Mouse (Mus musculus): ENCODE measurements around the gene Gm8926. TPM values are rescaled to one million over a fixed set of nuclear protein-coding genes. Genes with fewer than 3 reads are reported as not detected.
"Not testable (repeated sequence)": the region's sequence is repeated elsewhere in the genome, so short reads cannot be mapped to it uniquely, and the experiment has no call there.

Gm8926 gene
- total RNA-seq (2021): not detected
- long read RNA-seq, experiment 1: 0 reads
- long read RNA-seq, experiment 2: 0 reads

DNA sequence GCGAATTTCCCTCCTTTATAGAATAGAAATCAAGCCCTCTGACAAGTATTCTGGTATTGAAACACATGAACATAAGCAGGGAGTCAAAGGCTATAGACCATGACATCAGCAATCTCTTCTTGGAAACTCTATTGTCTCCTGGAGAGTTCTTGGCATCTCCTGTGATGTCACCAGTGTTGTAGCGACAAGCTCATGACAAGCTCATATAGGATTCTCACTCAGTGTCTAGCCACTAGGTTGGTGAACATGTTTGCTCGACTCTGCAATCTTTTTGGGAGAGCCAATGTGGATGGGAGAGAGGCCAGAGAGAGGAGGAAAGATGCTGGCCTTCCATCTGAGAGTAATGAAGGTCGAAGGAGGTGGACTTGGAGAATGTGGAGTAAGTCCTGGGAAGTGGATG lies at the start of gene Gm8926:
Gene Gm8926, plus strand, starts transcription at position 301 of the 400 bp plus-strand sequence.
- DNase-seq (ENCODE audit: low spot score in 2 of 2): not testable (repeated sequence)

Other genes starting within 250 kb of the Gm8926 start
- gene Gm6460, start 175.6 kb upstream of the Gm8926 start, total RNA-seq (2021): not detected
- not detected for gene Gm8922, start 88.6 kb upstream of the Gm8926 start, total RNA-seq (2021)
- not detected for gene Gm6465, start 75.0 kb downstream of the Gm8926 start, total RNA-seq (2021)
- not detected for gene 4933402N22Rik, start 147.5 kb downstream of the Gm8926 start, total RNA-seq (2021)

Measured in layer of hippocampus, postnatal 14 days (tissue).